Comparison of ENCODE assay signal across 27 mouse cellular contexts in genomic region chr10:19945651-19946050, GRCm38 (mm10). TPM values are rescaled to one million over a fixed set of nuclear protein-coding genes. Genes with fewer than 3 reads are reported as not detected.
DNase-seq lines count a peak whose midpoint lies in the region; ATAC-seq and TF ChIP-seq lines count a peak whose summit lies in the region.
"Had no signal": no experiment of that assay in that cellular context is flagged by ENCODE, and none has a peak within 500 bp of the region (broad histone marks: within the 10 kb centered on the region; RNA-seq: fewer than 3 reads in every experiment).

No protein-coding gene starts in this region.

- WGBS in heart, adult 2 months = 66% methylated on average over 7 of the region's 7 CpGs
- 56% methylated on average over 7 of the region's 7 CpGs for WGBS in kidney, adult 2 months
- 78% methylated on average over 7 of the region's 7 CpGs for WGBS in midbrain, embryonic 11.5 days
- 69% methylated on average over 7 of the region's 7 CpGs for WGBS in midbrain, postnatal 0 days

- peaks cover 3% of the 10 kb centered on the region; the same call in 1 of the 2 replicates for H3K79me2 ChIP-seq in heart, adult 2 months (replicated peaks; ENCODE audit: control insufficient read depth, insufficient read depth, low read length)

- H3K9me3 ChIP-seq in midbrain, embryonic 11.5 days (ENCODE audit: control insufficient read depth, low read length) = no peaks in the 10 kb centered on the region
- no peaks in the 10 kb centered on the region for H3K9me3 ChIP-seq in midbrain, postnatal 0 days (ENCODE audit: low read length)
- H3K9me3 ChIP-seq: embryonic facial prominence, embryonic 12.5 days; embryonic facial prominence, embryonic 15.5 days; heart, embryonic 12.5 days; heart, embryonic 15.5 days; hindbrain, embryonic 12.5 days; hindbrain, embryonic 15.5 days; intestine, embryonic 15.5 days had no signal

- no peak for TF ChIP-seq EP300 in heart, adult 2 months (IDR thresholded peaks at IDR 0.05; ENCODE audit: insufficient read depth, low read depth, low read length)

- peaks cover 5% of the 10 kb centered on the region for H3K4me1 ChIP-seq in heart, adult 2 months (ENCODE audit: control insufficient read depth, insufficient read depth, low read length)
- peaks cover 19% of the 10 kb centered on the region for H3K4me1 ChIP-seq in kidney, adult 2 months (ENCODE audit: control insufficient read depth, insufficient read depth, low read length)
- H3K4me1 ChIP-seq in midbrain, embryonic 11.5 days (ENCODE audit: control insufficient read depth, insufficient read depth, low read length) = no peaks in the 10 kb centered on the region
- no peaks in the 10 kb centered on the region for H3K4me1 ChIP-seq in midbrain, postnatal 0 days (ENCODE audit: insufficient read depth, low read length)
- H3K4me1 ChIP-seq: embryonic facial prominence, embryonic 12.5 days; embryonic facial prominence, embryonic 15.5 days; hindbrain, embryonic 12.5 days; hindbrain, embryonic 15.5 days had no signal

- H3K4me3 ChIP-seq in heart, adult 2 months = no peak overlapping the region
- no peak overlapping the region for H3K4me3 ChIP-seq in kidney, adult 2 months (ENCODE audit: insufficient read depth, low read depth, low read length)
- no peak overlapping the region for H3K4me3 ChIP-seq in midbrain, embryonic 11.5 days (ENCODE audit: low read depth, low read length)
- no peak overlapping the region for H3K4me3 ChIP-seq in midbrain, postnatal 0 days (ENCODE audit: low read depth, low read length)
- H3K4me3 ChIP-seq: embryonic facial prominence, embryonic 12.5 days; embryonic facial prominence, embryonic 15.5 days; gastrocnemius, adult 2 months; heart, embryonic 12.5 days; heart, embryonic 15.5 days; hindbrain, embryonic 12.5 days; hindbrain, embryonic 15.5 days; intestine, embryonic 15.5 days had no signal

- DNase-seq in heart, adult 2 months = no peak
- no peak for DNase-seq in heart, postnatal 36 days
- no peak for DNase-seq in kidney, adult 2 months
- DNase-seq in kidney, postnatal 10 days = no peak
- peak; percentile 53 for DNase-seq in midbrain, embryonic 11.5 days (ENCODE audit: low spot score, missing footprints)
- no peak for DNase-seq in midbrain, postnatal 0 days (ENCODE audit: low spot score)
- no peak for DNase-seq in thymus, postnatal 10 days (ENCODE audit: low spot score in 2 of 2)
- DNase-seq: adrenal gland, adult 8-10 months; adrenal gland, postnatal 25 days; cerebellum, adult 18-20 months; cerebellum, adult 9-10 months; cerebellum, postnatal 25 days; forebrain, postnatal 0 days; gastrocnemius, adult 2 months; gastrocnemius, postnatal 14 days; heart, adult 18-20 months; heart, postnatal 14 days had no signal

- intact Hi-C loops in heart, adult 2 months (cut with DNase I) = no loop called here
- intact Hi-C loops in heart, postnatal 36 days (cut with DNase I) = no loop called here

- no peaks in the 10 kb centered on the region for H3K27me3 ChIP-seq in heart, adult 2 months (ENCODE audit: control insufficient read depth, insufficient read depth, low read length)
- H3K27me3 ChIP-seq in kidney, adult 2 months (replicated peaks; ENCODE audit: control insufficient read depth, insufficient read depth, low read length) = no peaks in the 10 kb centered on the region
- H3K27me3 ChIP-seq in midbrain, embryonic 11.5 days (ENCODE audit: control insufficient read depth, insufficient read depth, low read length) = no peaks in the 10 kb centered on the region
- H3K27me3 ChIP-seq in midbrain, postnatal 0 days (ENCODE audit: insufficient read depth, low read length) = no peaks in the 10 kb centered on the region
- H3K27me3 ChIP-seq: embryonic facial prominence, embryonic 12.5 days; embryonic facial prominence, embryonic 15.5 days; heart, embryonic 12.5 days; heart, embryonic 15.5 days; hindbrain, embryonic 12.5 days; hindbrain, embryonic 15.5 days; intestine, embryonic 15.5 days had no signal

- no peak overlapping the region for H3K4me2 ChIP-seq in midbrain, embryonic 11.5 days
- H3K4me2 ChIP-seq in midbrain, postnatal 0 days (ENCODE audit: low read depth, low read length, poor library complexity, severe bottlenecking) = no peak overlapping the region
- H3K4me2 ChIP-seq: embryonic facial prominence, embryonic 12.5 days; embryonic facial prominence, embryonic 15.5 days; heart, embryonic 12.5 days; heart, embryonic 15.5 days; hindbrain, embryonic 12.5 days; hindbrain, embryonic 15.5 days; intestine, embryonic 15.5 days had no signal

- no peak for TF ChIP-seq CTCF in heart, adult 2 months (IDR thresholded peaks at IDR 0.05)
- TF ChIP-seq CTCF in kidney, adult 2 months (conservative IDR thresholded peaks at IDR 0.05; ENCODE audit: insufficient read depth, insufficient read length, low read depth, low read length) = no peak
- TF ChIP-seq CTCF in midbrain, postnatal 0 days (IDR thresholded peaks at IDR 0.05) = no peak

- H3K27ac ChIP-seq in heart, adult 2 months = peak overlapping the region; percentile 24
- peak overlapping the region; percentile 33; the same call in 1 of the 2 replicates for H3K27ac ChIP-seq in kidney, adult 2 months (ENCODE audit: insufficient read depth, low read depth, low read length)
- no peak overlapping the region for H3K27ac ChIP-seq in midbrain, embryonic 11.5 days (ENCODE audit: low read depth, low read length)
- no peak overlapping the region for H3K27ac ChIP-seq in midbrain, postnatal 0 days (ENCODE audit: low read depth, low read length)
- H3K27ac ChIP-seq: embryonic facial prominence, embryonic 12.5 days; embryonic facial prominence, embryonic 15.5 days; gastrocnemius, adult 2 months; heart, embryonic 15.5 days; hindbrain, embryonic 12.5 days; hindbrain, embryonic 15.5 days; intestine, embryonic 15.5 days had no signal

- peaks cover 12% of the 10 kb centered on the region for H3K36me3 ChIP-seq in heart, adult 2 months (ENCODE audit: control insufficient read depth, insufficient read depth, low read length)
- no peaks in the 10 kb centered on the region for H3K36me3 ChIP-seq in kidney, adult 2 months (ENCODE audit: control insufficient read depth, insufficient read depth, low read length)
- H3K36me3 ChIP-seq in midbrain, embryonic 11.5 days (ENCODE audit: control insufficient read depth, insufficient read depth, low read length) = no peaks in the 10 kb centered on the region
- no peaks in the 10 kb centered on the region for H3K36me3 ChIP-seq in midbrain, postnatal 0 days (ENCODE audit: insufficient read depth, low read length)
- H3K36me3 ChIP-seq: embryonic facial prominence, embryonic 12.5 days; embryonic facial prominence, embryonic 15.5 days; heart, embryonic 12.5 days; heart, embryonic 15.5 days; hindbrain, embryonic 12.5 days; hindbrain, embryonic 15.5 days; intestine, embryonic 15.5 days had no signal

- no peak for ATAC-seq in midbrain, embryonic 11.5 days (ENCODE audit: low FRiP score)
- ATAC-seq in midbrain, postnatal 0 days (ENCODE audit: low FRiP score) = no peak
- ATAC-seq: activated CD4-positive, CD25-positive, alpha-beta regulatory T cell, adult 4 months; CD4-positive, CD25-positive, alpha-beta regulatory T cell, adult 4 months; forebrain, embryonic 14.5 days; forebrain, postnatal 0 days had no signal

- no peak for TF ChIP-seq POLR2A in heart, adult 2 months (IDR thresholded peaks at IDR 0.05; ENCODE audit: insufficient read depth, low read depth, low read length)
- no peak for TF ChIP-seq POLR2A in kidney, adult 2 months (IDR thresholded peaks at IDR 0.05; ENCODE audit: low read depth, low read length)

- H3K9ac ChIP-seq in heart, adult 2 months (ENCODE audit: low read depth, low read length) = no peak overlapping the region
- no peak overlapping the region for H3K9ac ChIP-seq in midbrain, embryonic 11.5 days (ENCODE audit: low read length)
- no peak overlapping the region for H3K9ac ChIP-seq in midbrain, postnatal 0 days (replicated peaks; ENCODE audit: low read length, poor library complexity, severe bottlenecking)
- H3K9ac ChIP-seq: embryonic facial prominence, embryonic 12.5 days; embryonic facial prominence, embryonic 15.5 days; forebrain, postnatal 0 days; heart, embryonic 12.5 days; heart, embryonic 15.5 days; hindbrain, embryonic 12.5 days; hindbrain, embryonic 15.5 days; intestine, embryonic 15.5 days had no signal

RNA-seq across cellular contexts. Expression of gene Map3k5, which starts 11.4 kb away (rescaled TPM):
- total RNA-seq in heart, adult 2 months (2021) = 10 to 100 TPM; 42.6 to 45.3 TPM
- polyA plus RNA-seq in heart, adult 2 months (2012; rRNA removed) = 7.6 and 11.9 TPM in 2 replicates
- 10 to 100 TPM; 43.4 to 43.5 TPM for total RNA-seq in heart, postnatal 36 days (2021)
- polyA plus RNA-seq in kidney, adult 2 months (2012; rRNA removed) = 9.0 and 11.3 TPM in 2 replicates
- polyA plus RNA-seq in midbrain, embryonic 11.5 days (2014; fragmentation: Nextera tagmentation; extraction: Ambion mirVana) = 0.51 and 1.0 TPM in 2 replicates
- total RNA-seq in midbrain, postnatal 0 days (2014; rRNA removed) = 5.3 and 7.1 TPM in 2 replicates
- 1.3 and 1.5 TPM in 2 replicates for polyA plus RNA-seq in midbrain, postnatal 0 days (2015; fragmentation: Nextera tagmentation; extraction: Ambion mirVana)

RNA-seq across cellular contexts. Expression of gene Pex7, which starts 38.2 kb away (rescaled TPM):
- 10 to 100 TPM; 32.5 to 32.8 TPM for total RNA-seq in heart, adult 2 months (2021)
- 37.6 and 59.0 TPM in 2 replicates for polyA plus RNA-seq in heart, adult 2 months (2012; rRNA removed)
- total RNA-seq in heart, postnatal 36 days (2021) = 10 to 100 TPM; 27.4 to 35.1 TPM
- polyA plus RNA-seq in kidney, adult 2 months (2012; rRNA removed) = 87.4 and 90.9 TPM in 2 replicates
- 33.4 and 33.6 TPM in 2 replicates for polyA plus RNA-seq in midbrain, embryonic 11.5 days (2014; fragmentation: Nextera tagmentation; extraction: Ambion mirVana)
- total RNA-seq in midbrain, postnatal 0 days (2014; rRNA removed) = 21.6 and 24.5 TPM in 2 replicates
- 39.5 and 40.2 TPM in 2 replicates for polyA plus RNA-seq in midbrain, postnatal 0 days (2015; fragmentation: Nextera tagmentation; extraction: Ambion mirVana)

Comparison
In these comparisons a context has a peak if more than half of its experiments do, and no peak if none do; other contexts are left out.
1. H3K27ac ChIP-seq: peak in heart, adult 2 months (single experiment) and kidney, adult 2 months (single experiment); none in midbrain, embryonic 11.5 days (single experiment) and midbrain, postnatal 0 days (single experiment).